Mouse (Mus musculus) liver, embryonic 14.5 days (tissue): Measurements from ENCODE around the gene St6galnac3. TPM values are rescaled to one million over a fixed set of nuclear protein-coding genes. Genes with fewer than 3 reads are reported as not detected.

ENCODE experiments used
- ATAC-seq: fragments of 200-750 bp; cut with Nextera tagmentation; 2 replicates; pipeline ENCODE4 v1.8.0; 2017; ENCODE audit warnings: moderate number of reproducible peaks, mild to moderate bottlenecking, moderate library complexity; ENCODE audit not compliant: insufficient read depth
- DNase-seq, 3 experiments: peaks; one replicate each; pipeline ENCODE4 v3.0.0-alpha.2; 2012 to 2013; ENCODE audit warnings: low read depth in 3 of 3, low spot score in 3 of 3
- H3K27ac ChIP-seq: fragments of 300-500 bp; sonication (generic); 2 replicates; pipeline ENCODE4 v1.5.1; 2014; ENCODE audit warnings: moderate library complexity, mild to moderate bottlenecking, control low read depth, inconsistent platforms
- H3K27me3 ChIP-seq: fragments of 300-500 bp; sonication (generic); 2 replicates; pipeline ENCODE4 v1.6.1; 2014; ENCODE audit warnings: mild to moderate bottlenecking, low read length, moderate library complexity; ENCODE audit not compliant: control insufficient read depth, insufficient read depth
- H3K36me3 ChIP-seq: fragments of 300-500 bp; sonication (generic); replicated peaks from 2 replicates; pipeline ENCODE4 v1.6.1; 2014; ENCODE audit warnings: low read depth; ENCODE audit not compliant: control insufficient read depth, insufficient read depth
- H3K4me1 ChIP-seq, 2 experiments: fragments of 200-500 bp in 1 of 2; fragments of 300-500 bp in 1 of 2; sonication (generic) in 1 of 2; replicated peaks; 2 replicates each; pipeline ENCODE4 v1.6.1; 2012 to 2014; ENCODE audit warnings: antibody characterized with exemption in 1 of 2, inconsistent platforms in 1 of 2, low read length in 1 of 2; ENCODE audit not compliant: control insufficient read depth in 2 of 2, insufficient read depth in 2 of 2
- H3K4me2 ChIP-seq: fragments of 300-500 bp; sonication (generic); 2 replicates; pipeline ENCODE4 v1.6.1; 2014; ENCODE audit warnings: low read depth, mild to moderate bottlenecking, control low read depth, moderate library complexity
- H3K4me3 ChIP-seq, 2 experiments: fragments of 200-500 bp in 1 of 2; fragments of 300-500 bp in 1 of 2; sonication (generic) in 1 of 2; 2 replicates each; pipeline ENCODE4 v1.5.1; 2012 to 2014; ENCODE audit warnings: low read depth in 2 of 2, low read length in 2 of 2, mild to moderate bottlenecking in 2 of 2, control low read depth in 1 of 2, inconsistent platforms in 1 of 2, moderate library complexity in 1 of 2; ENCODE audit not compliant: insufficient read depth in 1 of 2
- H3K9ac ChIP-seq: fragments of 300-500 bp; sonication (generic); replicated peaks from 2 replicates; pipeline ENCODE4 v1.6.1; 2014; ENCODE audit warnings: mild to moderate bottlenecking, control low read depth, moderate library complexity
- H3K9me3 ChIP-seq: fragments of 300-500 bp; sonication (generic); 2 replicates; pipeline ENCODE4 v1.6.1; 2016; ENCODE audit warnings: low read length, mixed read lengths; ENCODE audit not compliant: control insufficient read depth
- CTCF ChIP-seq: IDR thresholded peaks from 2 replicates; pipeline ENCODE4 v1.5.1; 2016; ENCODE audit warnings: antibody characterized with exemption, low read depth, control low read depth
- EP300 ChIP-seq: IDR thresholded peaks from 2 replicates; pipeline ENCODE4 v1.6.1; 2016; ENCODE audit warnings: antibody characterized with exemption, low read depth
- WGBS: fragments of 180-500 bp; shearing (Covaris S2); extraction: QIAGEN DNeasy Blood & Tissue Kit; methylation state at CpG from one replicate; pipeline ENCODE4 v1.1.7; 2014; ENCODE audit not compliant: insufficient replicate concordance; 5-methylcytosine and 5-hydroxymethylcytosine counted together
- polyA plus RNA-seq, 2 experiments: library from polyadenylated mRNA; depleted of rRNA in 1 of 2; stranded (reverse) in 1 of 2; unstranded in 1 of 2; fragments of >200 nt; fragmentation: Nextera tagmentation in 1 of 2; extraction: Ambion mirVana in 1 of 2; gene quantifications; 2 replicates each; pipeline versions ENCODE4 v1.2.1 to v1.2.3; 2012 to 2014

Gene St6galnac3
- polyA plus RNA-seq, 2 experiments = 2.9 to 5.7 TPM

GRCm38 (mm10) chr3:153457203-153457602 lies 267.8 kb downstream of the St6galnac3 start:
- H3K36me3 ChIP-seq = no peaks in the 10 kb centered on the region
- H3K27me3 ChIP-seq = no peaks in the 10 kb centered on the region
- WGBS = 53% methylated on average over 2 of the region's 2 CpGs
- TF ChIP-seq CTCF = no peak
- TF ChIP-seq EP300 = no peak
- no peak overlapping the region for H3K4me3 ChIP-seq
- no peak overlapping the region for H3K4me2 ChIP-seq
- no peaks in the 10 kb centered on the region for H3K4me1 ChIP-seq
- no peak overlapping the region for H3K9ac ChIP-seq
- no peak overlapping the region for H3K27ac ChIP-seq
- no peaks in the 10 kb centered on the region for H3K9me3 ChIP-seq
- ATAC-seq (no peak), DNase-seq (no peak)

GRCm38 (mm10) chr3:153456227-153456626 lies 268.7 kb downstream of the St6galnac3 start:
- WGBS = 67% methylated on average over 5 of the region's 5 CpGs
- no peak overlapping the region for H3K4me2 ChIP-seq
- H3K9ac ChIP-seq = no peak overlapping the region
- TF ChIP-seq CTCF = no peak
- no peak for TF ChIP-seq EP300
- ATAC-seq = no peak
- no peak overlapping the region for H3K27ac ChIP-seq
- H3K36me3 ChIP-seq = no peaks in the 10 kb centered on the region
- no peaks in the 10 kb centered on the region for H3K4me1 ChIP-seq
- H3K4me3 ChIP-seq = no peak overlapping the region
- no peak for DNase-seq
- no peaks in the 10 kb centered on the region for H3K9me3 ChIP-seq
- H3K27me3 ChIP-seq = no peaks in the 10 kb centered on the region

GRCm38 (mm10) chr3:153453127-153454049 lies 271.6 kb downstream of the St6galnac3 start:
- ATAC-seq = no peak
- TF ChIP-seq EP300 = no peak
- no peak for TF ChIP-seq CTCF
- H3K4me1 ChIP-seq = no peaks in the 10 kb centered on the region
- no peak overlapping the region for H3K9ac ChIP-seq
- H3K9me3 ChIP-seq = no peaks in the 10 kb centered on the region
- H3K4me3 ChIP-seq = no peak overlapping the region
- 72% methylated on average over 7 of the region's 7 CpGs for WGBS
- H3K36me3 ChIP-seq = no peaks in the 10 kb centered on the region
- no peak overlapping the region for H3K27ac ChIP-seq
- no peaks in the 10 kb centered on the region for H3K27me3 ChIP-seq
- no peak overlapping the region for H3K4me2 ChIP-seq
- DNase-seq = no peak

- Histone ChIP-seq H3K4me3 (no peak overlapping the region), H3K4me2 (no peak overlapping the region), H3K9ac (no peak overlapping the region), H3K9me3 (no peaks in the 10 kb centered on the region), H3K36me3 (no peaks in the 10 kb centered on the region), H3K27ac (no peak overlapping the region), H3K4me1 (no peaks in the 10 kb centered on the region), H3K27me3 (no peaks in the 10 kb centered on the region)
- ATAC-seq (no peak), DNase-seq (no peak)
- TF ChIP-seq CTCF (no peak), EP300 (no peak)
- WGBS = 60% methylated on average over 3 of the region's 3 CpGs
Measured at GRCm38 (mm10) chr3:153452299-153452996, 272.5 kb downstream of the St6galnac3 start.

GRCm38 (mm10) chr3:153441329-153441728 lies 283.6 kb downstream of the St6galnac3 start:
- H3K4me1 ChIP-seq = peaks cover 0 to 8% of the 10 kb centered on the region in 2 experiments; a peak in 2 of 4 replicates
- no peaks in the 10 kb centered on the region for H3K9me3 ChIP-seq
- TF ChIP-seq EP300 (no peak), CTCF (no peak)
- no peak overlapping the region for H3K9ac ChIP-seq
- no peaks in the 10 kb centered on the region for H3K27me3 ChIP-seq
- H3K4me3 ChIP-seq = no peak overlapping the region
- H3K27ac ChIP-seq = no peak overlapping the region
- 83% methylated on average over 9 of the region's 9 CpGs for WGBS
- ATAC-seq (no peak), DNase-seq (no peak)
- H3K36me3 ChIP-seq = no peaks in the 10 kb centered on the region
- H3K4me2 ChIP-seq = no peak overlapping the region
